Mouse (Mus musculus) cerebellum, postnatal 10 days (tissue): ENCODE measurements at regions not wholly inside any gene's neighbourhood (a gene's known extent, or its start where the extent isn't known, plus 50 kb on each side); places are given as distances from the start of the nearest gene placed in this dataset.

Experiments used
- DNase-seq, 2 experiments: peaks; one replicate each; pipeline ENCODE4 v3.0.0; 2021; ENCODE audit warnings: mixed read lengths in 2 of 2

DNA sequence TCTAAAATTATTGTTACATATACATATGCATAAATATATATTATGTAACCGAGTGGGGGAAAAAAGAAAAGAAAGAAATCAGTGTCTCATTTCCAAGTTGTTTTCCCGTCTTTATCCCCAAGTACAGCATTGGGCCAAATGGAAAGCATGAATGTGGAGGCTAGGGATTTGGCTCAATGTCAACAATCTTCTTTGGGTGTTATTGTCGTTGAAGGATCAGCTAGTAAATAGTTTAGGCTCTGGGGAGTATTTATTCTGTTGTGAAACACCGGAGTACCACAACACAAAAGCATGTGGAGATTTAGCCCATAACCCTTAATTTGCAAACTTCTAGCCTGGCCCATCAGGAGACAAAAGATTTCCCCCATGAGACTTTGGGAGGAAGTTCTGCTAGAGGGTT is 105.8 kb upstream of the Maf start:
- no peak for DNase-seq

DNA sequence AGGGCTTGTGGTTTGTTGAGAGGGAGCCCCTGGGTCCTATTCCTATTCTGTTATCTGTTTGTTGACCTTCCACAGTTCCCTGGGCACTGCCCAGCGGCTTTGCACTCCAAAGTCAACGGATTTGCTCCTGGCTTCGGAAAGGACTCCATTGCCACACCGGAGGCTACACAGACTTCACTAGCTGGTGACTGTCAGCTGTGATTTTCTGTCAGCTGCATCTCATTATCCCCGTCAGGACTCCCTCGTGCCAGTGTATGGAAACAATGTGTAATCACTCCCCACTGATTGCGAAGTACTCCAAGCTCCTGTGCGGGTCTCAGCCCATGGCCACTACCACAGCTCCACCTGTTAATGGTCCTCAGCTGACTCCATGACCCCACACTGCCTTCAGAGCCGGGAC is 99.0 kb upstream of the Maf start:
- DNase-seq: peak in 1 of 2 experiments; percentile 5

- peak; percentile 8 to 25 for DNase-seq
Observed at GRCm38 (mm10) chr8:115806139-115806538, 98.5 kb upstream of the Maf start.

- no peak for DNase-seq
Observed at GRCm38 (mm10) chr8:115793587-115793986, 86.0 kb upstream of the Maf start.

DNA sequence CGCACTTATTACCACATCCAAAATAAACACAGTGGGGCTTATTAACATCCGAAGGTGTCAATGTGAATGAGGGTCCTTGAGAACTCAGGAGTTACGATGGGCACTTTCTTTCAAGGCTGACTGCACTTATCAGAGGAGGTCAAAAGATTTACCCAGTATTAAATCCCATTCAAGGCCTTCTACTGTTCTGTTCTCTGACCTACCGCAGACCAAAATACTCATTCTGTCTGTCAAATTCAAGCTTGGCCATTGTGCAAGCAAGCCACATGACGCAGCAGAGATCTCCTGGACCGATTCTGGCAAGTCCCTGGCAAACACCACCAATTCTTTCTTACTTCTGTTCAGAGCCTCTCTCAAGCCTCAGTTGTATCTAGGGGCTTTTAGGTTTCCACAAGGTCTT is 80.8 kb upstream of the Maf start:
- no peak for DNase-seq

DNA sequence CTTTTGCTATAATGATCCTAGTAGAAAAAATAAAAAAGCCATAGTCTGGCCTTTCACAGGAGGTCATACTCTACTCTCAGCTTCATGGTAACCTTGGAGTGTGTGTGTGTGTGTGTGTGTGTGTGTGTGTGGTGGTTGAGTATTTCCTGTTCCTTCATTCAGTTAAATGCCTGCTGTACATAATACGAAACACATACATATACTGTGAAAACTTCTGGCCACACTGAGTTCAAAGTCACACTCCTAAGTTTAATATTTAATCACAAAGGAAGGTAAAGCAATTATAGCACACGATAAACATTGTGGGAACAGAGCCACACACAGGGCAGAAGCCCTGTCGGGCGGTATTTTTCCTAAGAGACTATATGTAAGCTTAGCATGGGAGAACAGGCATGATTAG is 78.6 kb upstream of the Maf start:
- DNase-seq: no peak

DNA sequence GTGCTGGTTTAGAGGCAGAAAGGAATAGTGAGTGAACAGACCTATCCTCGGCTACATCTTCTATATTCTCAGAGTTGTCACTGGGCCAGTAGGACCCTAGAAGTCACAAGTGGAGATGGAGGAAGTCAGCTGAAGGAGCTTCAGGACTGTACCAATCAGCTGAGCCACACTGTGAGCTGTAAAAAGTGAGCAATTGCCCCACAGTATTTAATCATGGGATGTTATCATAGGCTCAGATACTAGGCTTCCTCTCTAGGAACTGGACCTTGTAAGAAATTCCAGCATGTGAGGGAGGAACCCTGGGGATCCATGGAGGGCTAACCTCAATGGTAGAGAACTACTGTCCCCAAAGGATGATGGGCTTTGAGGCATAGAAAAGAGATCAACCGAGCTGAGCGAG is 78.2 kb upstream of the Maf start:
- DNase-seq: no peak

DNA sequence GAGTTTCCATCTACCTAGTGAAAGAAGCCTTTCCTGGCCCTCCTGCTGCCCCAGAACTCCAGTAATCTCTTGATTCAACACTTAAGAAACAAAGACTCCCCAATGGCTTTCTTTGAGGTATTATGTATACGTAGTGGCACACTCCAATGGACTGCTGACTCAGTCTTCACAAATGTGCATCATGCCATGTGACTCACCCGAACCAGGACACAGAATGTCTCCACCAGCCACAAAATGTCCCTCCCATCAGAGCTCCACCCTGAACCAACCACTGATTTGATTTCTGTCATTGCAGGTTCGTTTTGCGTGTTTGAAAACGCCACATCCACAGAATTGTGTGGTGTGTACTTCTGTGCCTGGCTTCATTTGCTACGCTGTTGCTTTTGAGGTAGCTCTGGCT is 75.8 kb upstream of the Maf start:
- DNase-seq: no peak

DNA sequence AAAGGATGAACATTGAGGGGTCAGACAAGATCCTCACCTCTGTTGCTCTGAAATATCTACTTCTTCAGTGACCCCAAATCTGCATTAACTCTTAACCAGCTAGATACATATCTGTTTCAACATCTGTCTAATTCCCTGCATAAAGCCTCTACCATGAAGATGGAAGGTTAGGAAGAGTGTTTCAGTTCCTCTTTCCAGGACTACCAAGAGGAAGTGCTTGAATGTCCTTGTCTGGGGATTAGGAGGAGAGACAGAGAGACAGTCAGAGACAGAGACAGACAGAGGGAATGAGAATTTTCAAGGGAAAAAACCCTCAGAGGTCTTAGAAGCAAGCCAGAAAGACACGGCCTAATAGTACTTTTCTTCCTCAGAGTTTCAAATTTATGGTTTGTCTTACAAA is 70.8 kb upstream of the Maf start:
- DNase-seq: no peak

DNA sequence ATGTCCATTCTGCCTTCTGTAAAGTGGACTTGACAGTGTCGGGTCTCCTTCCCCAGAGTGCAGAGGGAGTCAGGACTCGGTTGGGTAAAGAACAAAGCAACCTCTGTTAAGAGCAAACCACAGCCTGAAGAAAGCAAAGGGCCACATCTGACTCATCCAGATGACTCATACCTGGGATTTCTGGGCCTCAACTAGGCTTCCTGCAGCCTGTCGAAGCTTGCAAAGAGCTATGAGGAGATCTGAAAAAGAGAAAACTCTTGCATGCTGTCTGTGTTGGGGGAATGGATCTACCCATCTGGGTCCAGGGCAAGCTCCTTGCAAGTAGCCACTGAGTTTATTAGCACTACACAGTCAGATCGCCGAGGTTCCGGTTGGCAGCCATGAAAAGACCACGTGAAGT is 63.5 kb upstream of the Maf start:
- DNase-seq: no peak

GRCm38 (mm10) chr8:115768631-115769030 is 61.0 kb upstream of the Maf start:
- DNase-seq: no peak

GRCm38 (mm10) chr8:115766218-115766898 is 58.8 kb upstream of the Maf start:
- DNase-seq: peak; percentile 45 to 67

DNA sequence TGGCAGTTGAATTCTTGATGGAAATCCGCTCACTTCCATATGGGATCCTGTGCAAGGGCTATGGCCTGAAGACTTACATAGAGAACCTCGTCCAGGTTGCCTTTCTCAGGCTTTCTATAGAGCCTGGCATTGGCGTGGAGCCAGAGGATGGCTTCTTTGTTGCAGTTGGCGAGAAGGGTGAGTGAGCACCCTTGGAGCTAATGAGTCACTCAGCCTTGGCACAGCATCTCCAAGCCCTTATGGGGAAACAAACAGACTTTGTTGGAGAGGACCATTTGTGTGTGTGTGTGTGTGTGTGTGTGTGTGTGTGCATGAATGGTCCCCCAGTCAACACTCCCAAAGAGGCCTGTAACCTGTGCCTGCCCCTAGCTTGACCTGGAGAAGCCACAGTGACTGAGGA is 57.0 kb upstream of the Maf start:
- peak; percentile 47 to 60 for DNase-seq

GRCm38 (mm10) chr8:115758011-115758410 is 50.4 kb upstream of the Maf start:
- no peak for DNase-seq
